Mouse (Mus musculus): ENCODE measurements at regions not wholly inside any gene's neighbourhood (a gene's known extent, or its start where the extent isn't known, plus 50 kb on each side); places are given as distances from the start of the nearest gene placed in this dataset.
"Not testable (repeated sequence)": the region's sequence is repeated elsewhere in the genome, so short reads cannot be mapped to it uniquely, and the experiment has no call there.

DNA sequence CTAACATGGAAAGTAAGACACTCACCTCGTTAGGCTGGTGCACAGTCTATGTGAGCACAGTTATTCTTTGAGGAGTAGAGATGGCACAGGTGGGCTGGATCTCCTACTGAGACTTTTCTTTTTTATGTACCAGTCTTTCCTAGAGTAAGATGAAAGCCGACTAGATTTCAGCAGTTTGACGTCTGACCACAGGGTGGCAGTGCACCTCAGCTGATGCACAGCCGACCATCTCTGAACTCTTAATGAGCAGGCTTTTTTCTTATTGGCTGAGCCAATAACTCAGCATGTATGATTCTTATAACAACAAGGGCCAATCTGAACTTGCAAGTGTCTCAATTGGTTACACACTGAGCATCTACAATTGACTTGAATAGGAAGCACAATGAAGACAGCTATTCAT, 126.6 kb upstream of the Olfr1507 start:
- ATAC-seq (ENCODE audit: low read depth), result no peak
- H3K4me1 ChIP-seq (replicated peaks), result no peaks in the 10 kb centered on the region
- H3K4me2 ChIP-seq, result no peak overlapping the region
- H3K9me3 ChIP-seq (replicated peaks), result 0 out of 2 replicates have a peak, but pooled peaks cover 5% of the 10 kb centered on the region
- WGBS (ENCODE audit: insufficient replicate concordance), result 32% methylated on average over 4 of the region's 4 CpGs
- no peaks in the 10 kb centered on the region for H3K27me3 ChIP-seq
- H3K9ac ChIP-seq, result no peak overlapping the region
- H3K27ac ChIP-seq, result no peak overlapping the region
- no peak for DNase-seq
- H3K4me3 ChIP-seq (replicated peaks), result no peak overlapping the region
- no peaks in the 10 kb centered on the region for H3K36me3 ChIP-seq

DNA sequence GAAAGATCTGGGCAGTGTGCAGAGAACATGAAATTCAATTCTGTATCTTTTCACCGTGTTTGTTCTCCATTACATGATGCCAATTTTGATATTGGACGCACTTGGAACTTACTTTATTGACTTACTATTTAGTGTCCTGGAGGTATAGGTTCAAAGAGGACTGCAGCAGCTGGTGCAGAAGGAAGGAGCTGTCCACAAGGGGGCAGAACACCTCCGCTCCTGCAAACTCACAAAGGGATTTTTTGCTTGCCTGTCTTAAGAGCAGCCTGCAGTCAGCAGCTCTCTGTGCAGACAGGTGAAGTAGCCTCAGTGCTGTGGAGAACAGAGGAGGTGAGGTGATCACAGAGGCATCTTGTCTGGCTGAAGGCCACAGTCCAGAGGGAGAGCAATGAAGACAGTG, 84.8 kb upstream of the Olfr1507 start:
- no peak overlapping the region for H3K27ac ChIP-seq
- H3K4me1 ChIP-seq (replicated peaks), result no peaks in the 10 kb centered on the region
- no peaks in the 10 kb centered on the region for H3K27me3 ChIP-seq
- no peak overlapping the region for H3K4me2 ChIP-seq
- H3K9ac ChIP-seq, result no peak overlapping the region
- no peaks in the 10 kb centered on the region for H3K36me3 ChIP-seq
- DNase-seq (no peak), ATAC-seq (ENCODE audit: low read depth) (no peak)
- WGBS (ENCODE audit: insufficient replicate concordance), result 31% methylated on average over 3 of the region's 3 CpGs
- H3K4me3 ChIP-seq (replicated peaks), result no peak overlapping the region
- H3K9me3 ChIP-seq (replicated peaks), result no peaks in the 10 kb centered on the region

DNA sequence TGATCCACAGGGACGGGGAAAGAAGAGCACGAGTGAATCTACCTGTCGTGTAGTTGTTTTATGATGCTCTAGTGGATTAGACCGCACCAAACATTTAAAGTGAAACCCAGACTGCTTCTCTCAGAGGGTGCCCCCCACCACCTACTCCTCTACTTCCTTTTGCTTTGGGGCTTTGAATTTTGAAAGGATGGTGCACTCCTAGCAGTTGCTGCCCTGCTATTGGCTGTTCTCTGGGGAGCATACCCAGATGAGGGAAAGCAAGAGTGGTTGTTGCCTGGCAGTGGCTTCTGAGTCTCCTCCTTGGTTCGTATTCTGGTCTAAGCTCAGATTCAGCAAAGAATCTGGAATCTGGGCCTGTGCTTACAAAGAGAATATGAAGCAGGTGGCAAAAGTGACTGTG, 71.4 kb upstream of the Olfr1507 start:
- no peak overlapping the region for H3K4me2 ChIP-seq
- ATAC-seq (ENCODE audit: low read depth) (no peak), DNase-seq (no peak)
- H3K36me3 ChIP-seq, result no peaks in the 10 kb centered on the region
- no peaks in the 10 kb centered on the region for H3K9me3 ChIP-seq (replicated peaks)
- H3K9ac ChIP-seq, result no peak overlapping the region
- no peaks in the 10 kb centered on the region for H3K27me3 ChIP-seq
- H3K4me3 ChIP-seq (replicated peaks), result no peak overlapping the region
- H3K4me1 ChIP-seq (replicated peaks), result no peaks in the 10 kb centered on the region
- WGBS (ENCODE audit: insufficient replicate concordance), result 62% methylated on average over 5 of the region's 5 CpGs
- no peak overlapping the region for H3K27ac ChIP-seq

- Histone ChIP-seq H3K27me3 (no peaks in the 10 kb centered on the region), H3K9me3 (replicated peaks) (no peaks in the 10 kb centered on the region), H3K9ac (no peak overlapping the region), H3K4me2 (no peak overlapping the region), H3K4me1 (replicated peaks) (no peaks in the 10 kb centered on the region), H3K36me3 (no peaks in the 10 kb centered on the region), H3K4me3 (replicated peaks) (no peak overlapping the region), H3K27ac (no peak overlapping the region)
- DNase-seq, result no peak
- no peak for ATAC-seq (ENCODE audit: low read depth)
- 28% methylated on average over 4 of the region's 4 CpGs for WGBS (ENCODE audit: insufficient replicate concordance)
Observed at GRCm38 (mm10) chr14:52565606-52566005, 70.1 kb upstream of the Olfr1507 start.

DNA sequence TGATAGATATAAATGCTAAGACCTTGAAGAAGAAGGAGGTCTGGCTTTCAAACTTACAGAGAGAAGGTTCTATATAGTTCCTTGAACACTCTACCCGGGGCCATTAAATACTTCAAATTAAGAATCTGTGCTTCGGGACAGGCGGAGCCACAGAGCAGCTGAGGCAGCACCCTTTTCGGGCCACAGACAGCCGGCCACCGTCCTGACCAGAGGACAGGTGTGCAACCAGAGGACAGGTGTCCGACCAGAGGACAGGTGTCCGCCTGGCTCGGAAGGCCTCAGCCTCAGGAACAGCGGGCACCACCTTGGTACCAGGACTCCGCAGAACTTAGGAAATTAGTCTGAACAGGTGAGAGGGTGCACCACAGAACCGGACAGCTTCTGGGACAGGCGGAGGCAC, 60.8 kb upstream of the Olfr1507 start:
- not testable (repeated sequence) for DNase-seq; H3K9ac ChIP-seq; H3K27me3 ChIP-seq; H3K36me3 ChIP-seq; H3K4me2 ChIP-seq; H3K4me3 ChIP-seq (replicated peaks); ATAC-seq (ENCODE audit: low read depth); H3K9me3 ChIP-seq (replicated peaks); H3K27ac ChIP-seq; H3K4me1 ChIP-seq (replicated peaks)
- 72% methylated on average over 13 of the region's 13 CpGs for WGBS (ENCODE audit: insufficient replicate concordance)

DNA sequence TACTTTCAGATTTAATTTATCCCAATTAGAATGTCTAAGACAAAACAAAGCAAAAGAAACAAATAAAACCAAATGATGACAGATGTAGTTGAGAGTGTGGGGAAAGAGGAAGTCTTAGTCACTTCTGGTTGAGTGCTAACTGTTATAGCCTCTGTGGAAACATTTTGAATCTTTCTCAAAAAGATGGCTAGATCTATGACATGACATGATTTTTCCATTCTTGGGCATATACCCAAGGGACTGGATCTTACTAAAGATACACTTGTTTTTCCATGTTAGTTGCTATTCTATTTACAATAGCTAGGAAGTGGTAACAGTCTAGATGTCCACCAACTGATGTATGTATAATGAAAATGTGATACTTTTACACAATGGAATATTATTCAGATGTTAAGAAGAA, 57.9 kb upstream of the Olfr1507 start:
- H3K9me3 ChIP-seq (replicated peaks), result no peaks in the 10 kb centered on the region; the same call in 1 of the 2 replicates
- DNase-seq (no peak), ATAC-seq (ENCODE audit: low read depth) (no peak)
- H3K4me3 ChIP-seq (replicated peaks), result no peak overlapping the region
- no peak overlapping the region for H3K4me2 ChIP-seq
- no peak overlapping the region for H3K27ac ChIP-seq
- no peaks in the 10 kb centered on the region for H3K27me3 ChIP-seq
- no peaks in the 10 kb centered on the region for H3K4me1 ChIP-seq (replicated peaks)
- no peaks in the 10 kb centered on the region for H3K36me3 ChIP-seq
- H3K9ac ChIP-seq, result no peak overlapping the region

- H3K4me2 ChIP-seq, result no peak overlapping the region
- WGBS (ENCODE audit: insufficient replicate concordance), result 39% methylated on average over 1 of the region's 1 CpGs
- no peak for ATAC-seq (ENCODE audit: low read depth)
Observed at GRCm38 (mm10) chr14:52547933-52548332, 52.4 kb upstream of the Olfr1507 start.

More at GRCm38 (mm10) chr14:52547933-52548332, 52.4 kb upstream of the Olfr1507 start:
- no peaks in the 10 kb centered on the region for H3K27me3 ChIP-seq
- H3K36me3 ChIP-seq, result no peaks in the 10 kb centered on the region
- H3K27ac ChIP-seq, result no peak overlapping the region
- H3K9ac ChIP-seq, result no peak overlapping the region
- no peaks in the 10 kb centered on the region for H3K4me1 ChIP-seq (replicated peaks)
- no peaks in the 10 kb centered on the region for H3K9me3 ChIP-seq (replicated peaks)
- DNase-seq, result no peak
- no peak overlapping the region for H3K4me3 ChIP-seq (replicated peaks)

All from liver, embryonic 13.5 days (tissue).